Mouse (Mus musculus) cortical plate, adult 2 months (tissue): ENCODE measurements at regions not wholly inside any gene's neighbourhood (a gene's known extent, or its start where the extent isn't known, plus 50 kb on each side); places are given as distances from the start of the nearest gene placed in this dataset.

Source experiments
- CTCF ChIP-seq: fragments of 200-500 bp; IDR thresholded peaks from 2 replicates; pipeline ENCODE4 v1.5.1; 2011; ENCODE audit warnings: mild to moderate bottlenecking, control low read depth, low read length; ENCODE audit not compliant: insufficient read depth; ENCODE audit errors: extremely low read depth
- POLR2A ChIP-seq: fragments of 200-500 bp; IDR thresholded peaks from 2 replicates; pipeline ENCODE4 v1.6.1; 2011; ENCODE audit warnings: mild to moderate bottlenecking, low read length, control low read depth; ENCODE audit not compliant: insufficient read depth; ENCODE audit errors: extremely low read depth

- TF ChIP-seq CTCF, result no peak
- TF ChIP-seq POLR2A, result no peak
These were observed 212.0 kb downstream of the Kcnrg start for GRCm38 (mm10) chr14:61819251-61819650.
